Mouse (Mus musculus): ENCODE data around the gene Gsk3a. TPM values are rescaled to one million over a fixed set of nuclear protein-coding genes. Genes with fewer than 3 reads are reported as not detected.

The Gsk3a gene
- polyA plus RNA-seq, 1 experiment from 2014 or later: 15.9 TPM

- Histone ChIP-seq H3K4me3 (ENCODE audit: low read depth, low read length) (no peak overlapping the region), H3K9me3 (ENCODE audit: control insufficient read depth, low read depth, low read length) (no peaks in the 10 kb centered on the region), H3K36me3 (ENCODE audit: control insufficient read depth, insufficient read depth, low read length) (peaks cover 6% of the 10 kb centered on the region; the same call in 1 of the 2 replicates), H3K27me3 (ENCODE audit: control insufficient read depth, insufficient read depth, low read length) (no peaks in the 10 kb centered on the region), H3K27ac (ENCODE audit: low read length) (no peak overlapping the region), H3K4me1 (ENCODE audit: control insufficient read depth, insufficient read depth, low read length) (0 out of 2 replicates have a peak, but pooled peaks cover 4% of the 10 kb centered on the region), H3K9ac (replicated peaks; ENCODE audit: low read depth, low read length) (no peak overlapping the region), H3K4me2 (replicated peaks; ENCODE audit: low read depth, low read length) (no peak overlapping the region)
- ATAC-seq (ENCODE audit: insufficient number of reproducible peaks, insufficient read depth, low FRiP score, low read depth): no peak
- WGBS: 72% methylated on average over 3 of the region's 3 CpGs
Observed at GRCm38 (mm10) chr7:25213099-25213498, 24.6 kb downstream of the Gsk3a start.

GRCm38 (mm10) chr7:25210482-25210881 is 27.2 kb downstream of the Gsk3a start:
- H3K4me2 ChIP-seq (replicated peaks; ENCODE audit: low read depth, low read length): no peak overlapping the region
- no peak for ATAC-seq (ENCODE audit: insufficient number of reproducible peaks, insufficient read depth, low FRiP score, low read depth)
- no peaks in the 10 kb centered on the region for H3K4me1 ChIP-seq (ENCODE audit: control insufficient read depth, insufficient read depth, low read length)
- no peak overlapping the region for H3K27ac ChIP-seq (ENCODE audit: low read length)
- H3K27me3 ChIP-seq (ENCODE audit: control insufficient read depth, insufficient read depth, low read length): no peaks in the 10 kb centered on the region
- H3K9ac ChIP-seq (replicated peaks; ENCODE audit: low read depth, low read length): no peak overlapping the region
- no peaks in the 10 kb centered on the region for H3K9me3 ChIP-seq (ENCODE audit: control insufficient read depth, low read depth, low read length)
- H3K36me3 ChIP-seq (ENCODE audit: control insufficient read depth, insufficient read depth, low read length): peaks cover 6% of the 10 kb centered on the region; the same call in 1 of the 2 replicates
- WGBS: 87% methylated on average over 4 of the region's 4 CpGs
- no peak overlapping the region for H3K4me3 ChIP-seq (ENCODE audit: low read depth, low read length)

- no peaks in the 10 kb centered on the region for H3K27me3 ChIP-seq (ENCODE audit: control insufficient read depth, insufficient read depth, low read length)
- no peaks in the 10 kb centered on the region for H3K4me1 ChIP-seq (ENCODE audit: control insufficient read depth, insufficient read depth, low read length)
- 54% methylated on average over 3 of the region's 3 CpGs for WGBS
- no peak overlapping the region for H3K9ac ChIP-seq (replicated peaks; ENCODE audit: low read depth, low read length)
- no peak overlapping the region for H3K27ac ChIP-seq (ENCODE audit: low read length)
- no peak overlapping the region for H3K4me2 ChIP-seq (replicated peaks; ENCODE audit: low read depth, low read length)
- peaks cover 6% of the 10 kb centered on the region; the same call in 1 of the 2 replicates for H3K36me3 ChIP-seq (ENCODE audit: control insufficient read depth, insufficient read depth, low read length)
- no peaks in the 10 kb centered on the region for H3K9me3 ChIP-seq (ENCODE audit: control insufficient read depth, low read depth, low read length)
- ATAC-seq (ENCODE audit: insufficient number of reproducible peaks, insufficient read depth, low FRiP score, low read depth): peak; percentile 68
- H3K4me3 ChIP-seq (ENCODE audit: low read depth, low read length): no peak overlapping the region
Observed at GRCm38 (mm10) chr7:25209161-25209622, 28.5 kb downstream of the Gsk3a start.

- no peak overlapping the region for H3K9ac ChIP-seq (replicated peaks; ENCODE audit: low read depth, low read length)
Observed at GRCm38 (mm10) chr7:25206094-25206830, 31.4 kb downstream of the Gsk3a start.

GRCm38 (mm10) chr7:25205355-25206093 is 32.1 kb downstream of the Gsk3a start:
- H3K4me2 ChIP-seq (replicated peaks; ENCODE audit: low read depth, low read length): no peak overlapping the region
- WGBS: 83% methylated on average over 16 of the region's 16 CpGs
- no peaks in the 10 kb centered on the region for H3K4me1 ChIP-seq (ENCODE audit: control insufficient read depth, insufficient read depth, low read length)
- H3K9me3 ChIP-seq (ENCODE audit: control insufficient read depth, low read depth, low read length): no peaks in the 10 kb centered on the region
- no peaks in the 10 kb centered on the region for H3K27me3 ChIP-seq (ENCODE audit: control insufficient read depth, insufficient read depth, low read length)
- H3K27ac ChIP-seq (ENCODE audit: low read length): no peak overlapping the region
- no peak for ATAC-seq (ENCODE audit: insufficient number of reproducible peaks, insufficient read depth, low FRiP score, low read depth)
- peaks cover 12% of the 10 kb centered on the region; the same call in 1 of the 2 replicates for H3K36me3 ChIP-seq (ENCODE audit: control insufficient read depth, insufficient read depth, low read length)
- no peak overlapping the region for H3K4me3 ChIP-seq (ENCODE audit: low read depth, low read length)
- H3K9ac ChIP-seq (replicated peaks; ENCODE audit: low read depth, low read length): no peak overlapping the region

More at GRCm38 (mm10) chr7:25206094-25206830, 31.4 kb downstream of the Gsk3a start:
- Histone ChIP-seq H3K4me3 (ENCODE audit: low read depth, low read length) (no peak overlapping the region), H3K9me3 (ENCODE audit: control insufficient read depth, low read depth, low read length) (no peaks in the 10 kb centered on the region), H3K36me3 (ENCODE audit: control insufficient read depth, insufficient read depth, low read length) (peaks cover 12% of the 10 kb centered on the region; the same call in 1 of the 2 replicates), H3K4me1 (ENCODE audit: control insufficient read depth, insufficient read depth, low read length) (no peaks in the 10 kb centered on the region), H3K4me2 (replicated peaks; ENCODE audit: low read depth, low read length) (no peak overlapping the region), H3K27ac (ENCODE audit: low read length) (no peak overlapping the region), H3K27me3 (ENCODE audit: control insufficient read depth, insufficient read depth, low read length) (no peaks in the 10 kb centered on the region)
- WGBS: 80% methylated on average over 16 of the region's 16 CpGs
- no peak for ATAC-seq (ENCODE audit: insufficient number of reproducible peaks, insufficient read depth, low FRiP score, low read depth)

- H3K4me1 ChIP-seq (ENCODE audit: control insufficient read depth, insufficient read depth, low read length): no peaks in the 10 kb centered on the region
- H3K9ac ChIP-seq (replicated peaks; ENCODE audit: low read depth, low read length): no peak overlapping the region
- no peak for ATAC-seq (ENCODE audit: insufficient number of reproducible peaks, insufficient read depth, low FRiP score, low read depth)
- 87% methylated on average over 20 of the region's 20 CpGs for WGBS
- no peak overlapping the region for H3K4me3 ChIP-seq (ENCODE audit: low read depth, low read length)
- H3K27me3 ChIP-seq (ENCODE audit: control insufficient read depth, insufficient read depth, low read length): no peaks in the 10 kb centered on the region
- no peak overlapping the region for H3K4me2 ChIP-seq (replicated peaks; ENCODE audit: low read depth, low read length)
- H3K27ac ChIP-seq (ENCODE audit: low read length): no peak overlapping the region
- peaks cover 7% of the 10 kb centered on the region; the same call in 1 of the 2 replicates for H3K36me3 ChIP-seq (ENCODE audit: control insufficient read depth, insufficient read depth, low read length)
- H3K9me3 ChIP-seq (ENCODE audit: control insufficient read depth, low read depth, low read length): no peaks in the 10 kb centered on the region
Observed at GRCm38 (mm10) chr7:25203624-25204023, 34.0 kb downstream of the Gsk3a start.

- Histone ChIP-seq H3K9ac (replicated peaks; ENCODE audit: low read depth, low read length) (no peak overlapping the region), H3K27ac (ENCODE audit: low read length) (no peak overlapping the region), H3K4me2 (replicated peaks; ENCODE audit: low read depth, low read length) (no peak overlapping the region), H3K4me1 (ENCODE audit: control insufficient read depth, insufficient read depth, low read length) (no peaks in the 10 kb centered on the region), H3K4me3 (ENCODE audit: low read depth, low read length) (no peak overlapping the region), H3K27me3 (ENCODE audit: control insufficient read depth, insufficient read depth, low read length) (no peaks in the 10 kb centered on the region), H3K9me3 (ENCODE audit: control insufficient read depth, low read depth, low read length) (no peaks in the 10 kb centered on the region), H3K36me3 (ENCODE audit: control insufficient read depth, insufficient read depth, low read length) (no peaks in the 10 kb centered on the region)
- WGBS: 55% methylated on average over 10 of the region's 10 CpGs
- peak; percentile 81 for ATAC-seq (ENCODE audit: insufficient number of reproducible peaks, insufficient read depth, low FRiP score, low read depth)
Observed at GRCm38 (mm10) chr7:25197384-25198018, 40.1 kb downstream of the Gsk3a start.

- no peak overlapping the region for H3K9ac ChIP-seq (replicated peaks; ENCODE audit: low read depth, low read length)
- no peak for ATAC-seq (ENCODE audit: insufficient number of reproducible peaks, insufficient read depth, low FRiP score, low read depth)
- no peaks in the 10 kb centered on the region for H3K27me3 ChIP-seq (ENCODE audit: control insufficient read depth, insufficient read depth, low read length)
- H3K4me3 ChIP-seq (ENCODE audit: low read depth, low read length): no peak overlapping the region
- H3K4me2 ChIP-seq (replicated peaks; ENCODE audit: low read depth, low read length): no peak overlapping the region
- no peaks in the 10 kb centered on the region for H3K36me3 ChIP-seq (ENCODE audit: control insufficient read depth, insufficient read depth, low read length)
- H3K27ac ChIP-seq (ENCODE audit: low read length): no peak overlapping the region
- no peaks in the 10 kb centered on the region for H3K9me3 ChIP-seq (ENCODE audit: control insufficient read depth, low read depth, low read length)
- no peaks in the 10 kb centered on the region for H3K4me1 ChIP-seq (ENCODE audit: control insufficient read depth, insufficient read depth, low read length)
- 89% methylated on average over 9 of the region's 9 CpGs for WGBS
Observed at GRCm38 (mm10) chr7:25196107-25196506, 41.5 kb downstream of the Gsk3a start.

Data from stomach, embryonic 14.5 days (tissue).